Mouse (Mus musculus): ENCODE measurements around the gene Cntfr.

- TF ChIP-seq CTCF (IDR thresholded peaks at IDR 0.05; ENCODE audit: low read depth, low read length), result no peak
- no peak for TF ChIP-seq POLR2A (IDR thresholded peaks at IDR 0.05; ENCODE audit: borderline replicate concordance, low read depth, low read length)
Observed at GRCm38 (mm10) chr4:41635906-41636305, 61.0 kb downstream of the Cntfr start.
